Mouse (Mus musculus): ENCODE results near the gene Nol3.
"Not testable (repeated sequence)": the region's sequence is repeated elsewhere in the genome, so short reads cannot be mapped to it uniquely, and the experiment has no call there.

Nol3 gene

DNA sequence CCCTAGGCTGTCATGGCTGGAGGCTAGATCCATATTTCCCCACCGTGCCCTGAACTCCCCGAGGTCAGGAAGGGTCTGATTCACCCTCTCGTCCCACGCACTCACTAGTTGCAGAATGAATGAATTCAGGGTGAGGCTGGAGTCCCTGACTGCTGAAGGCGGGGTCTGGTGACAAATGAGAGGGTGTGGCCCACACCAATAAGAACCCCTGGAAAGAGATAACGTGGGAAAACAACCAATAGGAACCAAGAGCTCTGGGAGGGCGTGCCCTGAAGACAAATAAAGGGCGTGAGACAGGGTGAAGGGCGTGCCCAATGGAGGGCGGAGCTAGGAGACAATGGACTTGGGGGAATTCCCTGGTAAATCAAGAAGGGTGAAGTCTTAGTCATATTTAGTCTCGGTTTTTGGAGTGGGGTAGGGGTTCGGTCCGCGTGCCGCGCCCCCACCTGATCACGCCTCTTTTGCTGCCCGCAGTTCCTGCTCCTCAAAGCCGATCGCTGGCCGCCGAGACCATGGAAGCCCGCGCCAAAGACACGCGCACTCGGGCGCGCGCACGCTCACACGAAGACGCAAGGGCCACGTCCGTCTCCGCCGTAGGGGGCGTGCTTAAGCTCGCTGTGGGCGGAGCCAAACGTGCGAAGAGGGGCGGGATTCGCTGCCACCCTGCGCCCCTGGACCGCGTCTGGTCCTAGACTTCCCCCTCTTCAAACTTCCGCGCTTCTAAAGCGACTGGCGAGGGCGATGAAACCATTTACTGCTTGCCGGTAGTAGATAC, 13.2 kb downstream of the Nol3 start:
- peak; percentile 99 for DNase-seq (ENCODE audit: low read depth, low spot score)

DNA sequence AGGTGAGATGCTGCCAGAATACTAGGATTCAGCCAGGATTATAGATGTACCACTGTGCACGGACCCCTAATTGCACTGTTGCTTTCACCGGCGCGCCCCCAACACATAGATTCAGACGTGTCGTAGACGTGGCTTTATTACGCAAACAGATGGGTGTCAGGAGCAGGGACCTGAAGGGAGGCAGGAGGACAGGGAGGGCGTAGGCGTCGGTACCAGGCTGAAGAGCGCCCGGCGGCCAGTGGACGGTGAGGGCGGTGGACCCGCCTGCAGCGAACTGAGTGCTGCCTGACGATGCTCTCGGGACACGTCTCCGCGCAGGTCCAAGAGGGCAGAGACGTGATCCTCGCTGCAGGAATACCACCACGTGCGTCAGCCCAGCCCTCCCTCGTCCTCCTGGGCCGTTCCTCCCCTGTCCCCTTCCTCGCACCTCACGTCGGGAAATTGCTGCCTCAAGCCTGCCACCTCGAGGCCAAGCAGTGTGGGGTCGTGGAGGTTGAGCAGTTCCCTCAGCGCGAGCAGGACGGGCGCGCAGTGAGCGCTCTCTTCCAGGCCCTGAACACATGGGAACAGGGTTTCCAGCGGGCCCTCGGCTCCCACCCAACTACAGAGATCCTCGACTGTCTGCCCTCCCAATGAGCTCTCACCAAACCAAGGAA, 14.0 kb downstream of the Nol3 start, which contains the start of gene 4931428F04Rik:
Gene 4931428F04Rik (minus strand): TSS at position 60 of the 656 bp plus-strand sequence.
- DNase-seq (ENCODE audit: low read depth, low spot score) = peak; percentile 88

DNA sequence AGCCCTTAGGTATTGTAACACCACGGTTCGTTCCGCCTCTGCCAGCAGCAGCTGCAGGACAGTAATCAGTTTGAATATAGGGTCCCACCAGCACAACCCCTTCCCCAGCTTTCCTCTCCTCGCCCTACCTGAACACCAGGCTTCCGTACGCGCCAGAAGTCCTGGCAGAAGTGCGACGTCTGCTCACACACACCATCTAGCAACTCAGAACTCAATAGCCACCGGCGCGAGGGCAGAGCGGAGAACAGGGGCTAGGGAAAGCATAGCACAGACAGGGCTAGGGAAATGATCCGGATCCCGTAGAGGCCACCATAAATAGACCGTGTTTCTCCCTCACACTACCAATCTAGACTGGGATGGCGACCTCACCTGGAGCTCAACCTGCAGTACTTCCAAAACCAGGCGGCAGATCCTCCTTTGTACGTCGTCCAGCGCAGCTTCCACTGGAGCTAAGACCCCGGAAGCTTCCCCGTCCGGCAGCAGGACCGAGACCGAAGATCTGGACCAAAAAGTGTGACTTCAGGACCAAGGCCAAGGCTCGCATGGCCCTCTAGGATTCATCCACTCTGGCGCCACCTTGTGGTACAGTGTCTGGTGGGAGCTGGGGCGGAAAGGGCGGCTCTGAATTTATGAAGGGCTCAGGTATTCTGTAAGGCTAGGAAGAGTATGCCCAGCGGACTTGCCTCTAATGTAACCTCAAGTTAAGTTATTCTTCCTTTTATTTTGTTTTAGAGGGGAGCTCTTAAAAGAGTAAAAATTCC, 14.8 kb downstream of the Nol3 start:
- peak; percentile 93 for DNase-seq (ENCODE audit: low read depth, low spot score)

DNA sequence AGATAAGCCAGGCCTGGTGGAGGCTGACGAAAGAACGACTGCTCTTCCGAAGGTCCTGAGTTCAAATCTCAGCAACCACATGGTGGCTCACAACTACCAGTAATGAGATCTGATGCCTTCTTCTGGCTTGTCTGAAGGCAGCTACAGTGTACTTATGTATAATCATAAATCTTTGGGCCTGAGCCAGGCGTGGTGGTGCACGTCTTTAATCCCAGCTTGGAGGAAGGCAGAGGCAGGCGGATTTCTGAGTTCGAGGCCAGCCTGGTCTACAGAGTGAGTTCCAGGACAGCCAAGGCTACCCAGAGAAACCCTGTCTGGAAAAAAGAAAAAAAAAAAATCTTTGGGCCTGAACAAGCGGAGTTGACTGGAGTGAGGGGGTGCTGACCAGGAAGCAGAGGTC, 15.4 kb downstream of the Nol3 start:
- DNase-seq (ENCODE audit: low read depth, low spot score) = not testable (repeated sequence)

DNA sequence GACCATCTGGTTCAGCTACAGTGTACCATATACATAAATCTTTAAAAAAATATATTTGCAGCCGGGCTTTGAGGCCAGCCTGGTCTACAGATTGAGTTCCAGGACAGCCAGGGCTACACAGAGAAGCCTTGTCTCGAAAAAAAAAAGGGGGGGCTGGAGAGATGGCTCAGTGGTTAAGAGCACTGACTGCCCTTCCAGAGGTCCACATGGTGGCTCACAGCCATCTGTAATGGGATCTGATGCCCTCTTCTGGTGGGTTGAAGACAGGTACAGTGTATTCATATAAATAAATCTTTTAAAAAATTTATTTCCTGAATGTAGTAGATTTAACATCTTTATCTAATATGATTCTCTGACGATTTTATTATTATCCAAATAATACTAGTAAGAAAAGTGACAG, 15.9 kb downstream of the Nol3 start:
- not testable (repeated sequence) for DNase-seq (ENCODE audit: low read depth, low spot score)

DNA sequence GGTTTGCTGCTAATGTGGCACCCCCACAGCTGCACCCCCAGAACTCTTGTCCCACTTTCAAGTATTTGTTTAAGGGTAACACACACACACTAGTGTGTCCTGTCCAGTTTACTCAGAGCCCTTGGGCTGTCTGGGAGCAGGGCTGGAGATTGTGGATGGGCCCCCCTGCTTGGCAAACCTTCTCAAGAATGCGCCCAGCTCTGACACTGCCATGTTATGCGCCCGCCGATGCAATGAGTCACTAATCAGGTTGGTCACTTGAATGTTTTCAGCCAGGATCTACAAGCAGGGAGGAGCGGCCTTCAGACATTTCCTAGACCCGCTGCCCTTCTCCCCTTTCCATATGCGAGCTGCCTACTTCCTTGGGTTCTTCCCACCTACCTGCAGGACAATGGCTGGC, 16.5 kb downstream of the Nol3 start:
- DNase-seq (ENCODE audit: low read depth, low spot score) = no peak

DNA sequence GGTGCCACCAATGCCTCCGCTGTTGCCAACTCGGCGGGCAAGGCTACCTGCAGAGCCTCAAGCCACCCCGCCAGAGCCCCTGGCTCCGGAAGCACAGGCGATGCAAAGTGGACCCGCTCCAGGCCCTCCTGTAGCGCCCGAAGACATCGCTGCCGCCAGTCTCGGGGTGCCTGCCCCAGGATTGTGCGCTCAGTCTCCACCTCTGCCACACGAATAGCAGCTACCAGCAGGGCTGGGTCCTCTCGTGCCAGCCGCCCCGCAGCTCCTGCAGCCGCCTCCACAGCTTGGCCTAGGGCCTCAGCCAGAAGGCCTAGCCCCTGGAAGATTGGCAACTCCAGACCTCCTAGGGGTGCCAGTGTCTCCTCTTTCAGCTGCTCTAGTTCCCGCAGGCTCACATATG, 17.5 kb downstream of the Nol3 start:
- DNase-seq (ENCODE audit: low read depth, low spot score) = no peak

DNA sequence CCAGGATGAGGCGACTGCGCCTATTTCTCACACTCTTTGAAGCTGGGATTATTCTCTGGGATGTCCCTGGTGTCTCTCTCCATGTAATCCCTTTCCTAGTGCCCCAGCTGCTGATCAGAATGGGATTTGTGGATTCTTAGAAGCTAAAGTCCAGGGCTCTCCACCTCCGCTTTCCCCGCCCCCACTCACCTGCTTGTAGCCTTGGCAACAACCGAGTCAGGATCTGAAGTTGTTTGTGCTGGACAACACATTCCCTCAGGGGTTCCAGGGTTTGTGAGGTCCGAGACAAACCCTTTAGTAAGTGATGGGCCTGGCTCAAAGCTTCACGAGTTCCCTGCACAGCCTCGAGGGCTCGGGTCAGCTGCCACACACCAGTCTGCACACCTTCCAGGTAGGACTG, 18.8 kb downstream of the Nol3 start:
- DNase-seq (ENCODE audit: low read depth, low spot score) = no peak

DNA sequence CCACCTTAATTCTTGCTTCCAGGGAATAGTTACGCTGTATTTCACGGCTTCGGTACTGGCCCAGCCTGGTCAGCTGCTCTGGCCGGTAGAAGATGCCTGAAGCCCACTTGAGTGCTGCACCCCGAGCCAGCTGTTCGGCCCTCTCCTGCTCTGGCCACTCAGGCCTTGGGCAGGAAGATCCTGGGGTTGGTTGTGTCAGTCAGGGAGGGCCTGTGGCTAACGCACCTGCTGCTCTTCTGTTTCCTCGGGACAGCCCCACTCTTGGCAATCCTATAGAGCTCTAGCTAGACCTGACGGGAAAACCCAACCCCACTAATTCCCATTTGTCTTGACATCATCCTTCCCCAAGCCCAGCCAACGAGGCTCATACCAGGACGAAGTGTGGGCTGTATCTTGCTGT, 19.3 kb downstream of the Nol3 start:
- DNase-seq (ENCODE audit: low read depth, low spot score) = no peak

DNA sequence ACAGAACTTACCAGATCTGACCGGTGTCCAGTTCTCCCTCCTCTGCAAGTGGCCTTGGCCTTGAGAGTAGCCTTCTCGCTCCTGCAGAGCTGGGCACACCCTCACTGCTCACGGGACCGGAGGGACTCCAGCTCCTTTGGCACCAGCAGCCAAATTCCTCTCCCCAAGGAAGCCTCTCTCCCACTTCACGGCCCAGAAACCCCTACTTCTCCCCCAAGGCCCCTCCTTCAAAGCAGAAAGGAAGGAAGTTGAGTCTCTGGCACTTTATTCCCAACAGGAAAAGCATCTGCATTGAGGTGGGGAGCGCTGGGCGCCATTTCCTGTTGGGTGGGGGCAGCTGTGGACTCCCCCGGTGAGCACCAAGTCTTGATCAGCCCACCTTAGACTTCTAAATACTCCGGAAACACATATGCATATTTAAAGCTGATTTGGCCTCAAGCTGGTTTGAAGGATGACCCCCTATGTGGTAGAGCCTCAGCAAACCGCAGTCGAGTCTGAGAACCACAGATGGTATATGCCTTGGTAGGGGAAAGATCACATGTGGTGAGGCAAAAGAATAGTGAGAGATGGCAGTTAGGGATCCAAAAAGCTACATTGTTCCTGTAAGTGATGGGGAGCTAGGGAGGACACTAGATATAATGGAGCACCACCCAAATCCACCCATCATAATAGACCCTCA, 20.1 kb downstream of the Nol3 start, which contains the start of gene Exoc3l:
Gene Exoc3l (minus strand): TSS at position 207 of the 679 bp plus-strand sequence.
- DNase-seq (ENCODE audit: low read depth, low spot score) = peak; percentile 52

DNA sequence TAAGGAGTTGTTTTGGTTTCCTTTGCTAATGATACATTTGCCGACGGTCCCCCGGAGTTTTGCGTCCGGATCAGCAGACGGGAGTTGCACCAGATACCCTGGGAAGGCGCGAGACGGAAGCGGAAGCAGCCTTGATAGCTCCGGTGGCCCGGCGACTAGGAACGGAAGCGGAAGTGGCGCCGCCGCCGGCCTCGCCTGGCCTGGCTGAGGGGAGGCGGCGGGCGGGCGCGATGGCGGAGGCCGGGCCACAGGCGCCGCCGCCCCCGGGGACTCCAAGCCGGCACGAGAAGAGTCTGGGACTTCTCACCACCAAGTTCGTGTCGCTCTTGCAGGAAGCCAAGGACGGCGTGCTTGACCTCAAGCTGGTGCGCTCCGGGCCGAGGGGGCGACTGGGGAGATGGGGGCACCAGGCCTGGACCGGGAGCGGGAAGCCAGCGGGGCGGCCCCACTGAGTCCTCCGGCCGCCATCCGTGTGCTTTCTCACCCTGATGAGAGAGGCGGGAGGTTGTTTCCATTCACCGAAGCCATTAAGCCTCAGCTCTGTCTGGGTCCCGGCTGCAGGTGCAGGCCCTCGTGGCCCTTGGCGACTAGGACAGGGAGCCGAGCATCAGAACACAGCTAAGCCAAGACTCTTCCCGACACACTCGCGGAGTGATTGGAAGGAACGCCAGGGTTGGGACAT, 21.7 kb downstream of the Nol3 start, which contains the start of gene E2f4:
Gene E2f4 (plus strand): TSS at position 153 of the 682 bp plus-strand sequence.
- DNase-seq (ENCODE audit: low read depth, low spot score) = peak; percentile 94

DNA sequence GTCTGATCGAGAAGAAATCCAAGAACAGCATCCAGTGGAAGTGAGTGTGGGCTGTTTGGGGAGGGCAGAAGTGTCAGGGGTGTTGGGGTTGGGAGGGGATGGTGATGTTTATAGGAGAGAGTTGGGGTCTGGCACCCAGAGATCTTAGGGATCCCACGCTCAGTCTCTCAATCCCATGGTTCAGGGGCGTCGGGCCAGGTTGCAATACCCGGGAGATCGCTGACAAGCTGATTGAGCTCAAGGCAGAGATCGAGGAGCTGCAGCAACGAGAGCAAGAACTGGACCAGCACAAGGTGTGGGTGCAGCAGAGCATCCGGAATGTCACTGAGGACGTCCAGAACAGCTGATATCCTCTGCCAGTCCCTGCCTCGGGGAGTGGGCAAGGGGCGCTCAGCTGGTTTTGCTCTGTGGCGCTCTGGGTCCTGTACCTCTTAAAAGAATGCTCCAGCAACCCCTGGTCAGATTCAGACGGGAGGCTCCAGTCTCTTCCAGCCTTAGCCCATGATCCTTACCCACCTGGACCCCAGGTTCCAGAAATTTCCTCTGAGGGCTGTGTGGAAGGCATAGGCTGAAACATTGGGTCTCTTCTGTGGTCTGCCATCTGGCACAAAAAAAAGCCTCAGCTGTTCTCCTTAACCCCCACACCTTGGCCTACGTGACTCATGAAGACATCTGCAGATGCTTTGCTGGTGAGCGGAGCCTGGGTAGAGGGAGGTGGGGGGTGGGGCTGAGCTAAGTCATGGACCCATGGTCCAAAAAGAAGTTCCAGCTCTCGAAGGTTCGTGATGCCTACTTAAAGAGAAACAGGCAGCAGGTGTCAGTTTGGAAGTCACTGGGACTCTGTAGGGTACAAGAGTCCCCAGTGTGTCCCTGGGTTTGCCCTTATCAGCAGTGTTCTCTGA, 22.7 kb downstream of the Nol3 start:
- DNase-seq (ENCODE audit: low read depth, low spot score) = no peak

DNA sequence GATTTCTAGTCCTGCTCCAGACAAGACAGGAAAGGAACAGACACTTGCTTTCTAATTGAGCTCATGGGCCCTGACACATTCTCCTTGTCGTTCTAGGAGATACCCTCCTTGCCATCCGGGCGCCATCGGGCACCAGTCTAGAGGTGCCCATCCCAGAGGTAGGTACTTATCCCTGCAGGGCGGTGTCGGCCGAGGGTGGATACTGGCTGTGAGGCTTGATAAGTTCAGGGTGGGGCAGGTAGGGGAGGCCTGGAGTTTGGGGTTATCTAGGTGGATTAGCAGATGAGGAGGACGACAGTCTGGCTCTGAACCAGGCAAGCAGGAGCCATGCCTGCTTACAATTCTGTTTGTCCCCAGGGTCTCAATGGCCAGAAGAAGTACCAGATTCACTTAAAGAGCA, 24.0 kb downstream of the Nol3 start:
- no peak for DNase-seq (ENCODE audit: low read depth, low spot score)

DNA sequence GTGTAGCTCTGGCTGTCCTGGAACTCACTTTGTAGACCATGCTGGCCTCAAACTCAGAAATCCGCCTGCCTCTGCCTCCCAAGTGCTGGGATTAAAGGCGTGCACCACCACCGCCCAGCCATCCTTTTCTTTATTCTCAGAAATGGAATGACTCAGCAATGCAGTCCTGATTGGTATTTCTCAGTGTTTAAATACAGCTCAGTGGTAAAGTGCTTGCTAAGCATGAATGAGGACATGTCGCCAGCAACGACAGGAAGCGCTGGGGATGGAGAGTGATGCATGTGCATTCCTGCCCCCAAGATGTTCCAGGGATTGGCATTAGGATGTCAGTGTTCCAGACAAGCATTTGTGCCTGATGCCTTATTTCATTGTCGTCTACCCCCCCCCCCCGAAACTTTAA, 27.5 kb downstream of the Nol3 start:
- DNase-seq (ENCODE audit: low read depth, low spot score) = no peak

DNA sequence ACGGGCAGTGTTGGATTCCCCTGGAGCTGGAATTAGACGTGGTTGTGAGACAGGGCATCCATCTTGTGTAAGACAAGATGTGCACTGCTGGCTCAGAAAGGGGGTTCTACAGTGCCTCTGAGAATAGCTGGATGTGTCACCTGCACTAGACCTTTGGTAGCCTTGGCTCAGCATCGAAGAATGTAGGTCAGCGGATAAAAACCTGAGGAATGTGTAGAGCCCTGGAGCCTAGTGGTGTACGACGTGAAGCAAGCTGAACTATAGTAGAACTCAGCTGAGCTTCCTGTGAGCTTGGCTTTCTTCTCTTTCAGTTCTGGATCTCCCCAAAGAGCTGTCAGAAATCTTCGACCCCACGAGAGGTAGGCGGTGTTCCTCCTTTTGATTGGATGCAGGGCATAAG, 27.9 kb downstream of the Nol3 start:
- DNase-seq (ENCODE audit: low read depth, low spot score) = no peak

DNA sequence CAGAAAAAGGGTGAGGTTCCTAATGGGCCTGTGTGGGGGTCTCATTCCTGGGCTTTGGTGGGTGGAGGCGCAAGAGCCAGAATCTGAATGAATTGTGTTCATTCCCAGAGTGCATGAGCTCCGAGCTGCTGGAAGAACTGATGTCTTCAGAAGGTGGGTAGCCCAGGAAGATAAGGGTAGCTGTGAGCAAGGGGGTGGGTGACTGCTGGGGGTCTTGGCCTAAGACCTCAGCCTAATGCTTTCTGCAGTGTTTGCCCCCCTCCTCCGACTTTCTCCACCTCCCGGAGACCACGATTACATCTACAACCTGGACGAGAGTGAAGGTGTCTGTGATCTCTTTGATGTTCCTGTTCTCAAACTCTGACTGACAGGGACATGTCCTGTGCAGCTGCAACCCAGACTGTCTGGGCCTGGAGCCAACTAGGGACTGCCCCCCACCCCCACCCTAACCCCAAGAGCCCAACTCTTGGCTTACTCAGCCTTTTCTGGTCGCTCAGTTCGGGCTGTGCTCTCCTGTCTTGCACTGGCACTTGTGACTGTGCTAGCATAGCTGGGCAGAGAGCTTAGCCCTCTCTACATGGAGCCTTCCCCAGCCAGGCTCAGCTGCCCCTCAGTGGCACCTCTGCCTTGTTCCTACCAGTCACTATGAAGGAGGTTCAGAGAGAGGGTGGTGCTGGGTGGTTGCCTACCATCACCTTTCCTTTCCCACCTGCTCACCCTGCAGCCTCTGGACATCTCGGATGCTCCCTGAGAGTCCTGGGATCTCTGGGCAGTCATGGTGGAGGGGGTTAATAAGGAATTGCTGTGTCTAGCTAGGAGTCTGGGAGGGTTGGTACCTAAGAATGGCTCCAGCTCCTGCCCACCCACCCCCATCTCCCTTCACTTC, 28.6 kb downstream of the Nol3 start:
- DNase-seq (ENCODE audit: low read depth, low spot score) = no peak

DNA sequence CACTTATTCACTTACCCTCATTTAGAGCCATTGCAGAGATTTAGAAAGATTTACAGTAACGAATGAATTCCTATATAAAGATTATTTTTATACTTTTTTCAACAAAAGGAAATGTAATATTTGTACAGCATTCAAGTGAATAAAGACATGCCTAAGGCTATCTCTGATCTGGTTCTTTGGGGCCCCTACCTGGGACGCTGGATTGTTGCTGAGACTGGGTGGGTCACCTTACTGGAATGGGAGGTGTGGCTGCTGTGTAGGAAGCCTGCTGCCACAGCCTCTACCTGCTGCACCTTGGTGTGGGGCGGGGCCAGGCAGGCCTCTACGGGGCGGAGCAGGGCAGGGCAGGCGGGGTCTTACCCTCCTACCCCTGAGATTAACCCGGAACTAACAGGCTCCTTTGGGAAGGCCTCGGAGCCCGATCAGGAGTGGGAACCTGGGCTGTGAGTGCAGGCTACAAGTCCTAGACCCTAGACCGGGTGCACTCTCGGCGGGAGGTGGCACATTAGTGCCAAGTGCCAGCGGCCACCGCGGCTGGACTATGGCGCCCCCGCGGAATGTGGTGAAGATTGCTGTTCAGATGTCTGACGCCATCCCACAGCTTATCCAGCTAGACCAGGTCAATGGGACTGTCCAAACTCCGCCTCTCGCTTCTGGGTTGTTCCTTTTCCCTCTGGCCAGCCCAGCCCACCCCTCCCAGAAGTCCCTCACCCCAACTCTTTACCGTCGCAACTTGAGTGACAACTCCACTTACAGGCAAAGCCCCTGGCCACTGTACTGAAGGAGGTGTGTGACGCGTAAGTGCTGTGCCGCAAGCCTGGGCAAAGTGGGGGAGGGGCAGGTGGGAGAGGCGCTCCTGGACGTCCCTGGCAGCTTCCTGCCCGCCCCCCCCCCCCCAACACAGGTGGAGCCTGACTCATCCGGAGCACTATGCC, 29.5 kb downstream of the Nol3 start, which contains the start of gene Elmo3:
Gene Elmo3 (plus strand): TSS at position 391 of the 935 bp plus-strand sequence.
- peak; percentile 88 for DNase-seq (ENCODE audit: low read depth, low spot score)
